ENCODE assay signal across 7 mouse cellular contexts in the genomic region with DNA sequence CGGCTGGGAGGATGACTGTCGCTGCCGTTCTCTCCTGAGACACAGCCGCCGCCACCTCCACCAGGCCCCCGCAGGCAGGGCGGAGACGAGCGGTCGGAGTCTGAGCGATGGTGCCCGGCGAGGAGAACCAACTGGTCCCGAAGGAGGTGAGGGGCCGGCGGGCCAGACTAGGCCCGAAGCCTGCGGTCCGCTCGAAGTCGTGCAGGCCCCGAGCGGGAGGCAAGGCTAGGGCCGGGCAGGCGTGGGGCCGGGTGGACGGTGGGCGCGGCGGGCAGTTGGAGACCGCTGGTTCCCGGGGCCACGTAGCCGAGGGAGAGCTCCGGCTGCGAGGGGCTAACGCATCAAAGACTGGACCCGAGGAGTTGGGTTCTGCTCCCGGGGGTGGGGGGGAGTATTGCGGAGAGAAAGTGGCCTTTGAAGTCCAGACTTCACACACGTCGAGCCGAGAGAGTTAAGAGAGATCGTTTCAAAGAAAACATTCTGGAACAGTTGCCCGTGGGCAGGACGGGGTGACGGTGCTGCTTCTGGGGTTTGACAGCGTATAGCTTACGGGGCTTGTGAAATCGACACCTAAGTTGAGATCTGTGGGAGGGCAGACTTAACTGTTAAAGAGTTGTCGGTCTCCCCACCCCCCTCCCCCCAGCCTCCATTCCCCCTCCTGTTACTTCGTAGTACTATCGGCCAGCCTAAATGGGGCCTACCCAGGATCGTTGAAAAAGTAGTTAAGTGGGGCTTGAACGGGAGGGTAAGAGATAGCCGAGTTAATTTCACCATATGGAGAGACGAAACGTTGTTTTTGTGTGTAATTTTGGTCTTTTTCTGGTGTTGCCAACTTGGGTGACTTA. TPM values are rescaled to one million over a fixed set of nuclear protein-coding genes. Genes with fewer than 3 reads are reported as not detected.
DNase-seq lines count a peak whose midpoint lies in the region; ATAC-seq and TF ChIP-seq lines count a peak whose summit lies in the region.

No protein-coding gene starts in this region.

- H3K4me1 ChIP-seq in lung, embryonic 14.5 days (ENCODE audit: insufficient read depth), result peaks cover 25% of the 10 kb centered on the region
- peaks cover 36% of the 10 kb centered on the region for H3K4me1 ChIP-seq in embryonic facial prominence, embryonic 13.5 days
- H3K4me1 ChIP-seq in hindbrain, embryonic 15.5 days (replicated peaks), result peaks cover 45% of the 10 kb centered on the region
- H3K4me1 ChIP-seq in stomach, embryonic 14.5 days (ENCODE audit: control insufficient read depth, insufficient read depth, low read length), result peaks cover 27% of the 10 kb centered on the region

- peak overlapping the region; percentile 98 for H3K27ac ChIP-seq in lung, embryonic 14.5 days (ENCODE audit: low read depth)
- peak overlapping the region; percentile 97 for H3K27ac ChIP-seq in embryonic facial prominence, embryonic 13.5 days
- peak overlapping the region; percentile 92 for H3K27ac ChIP-seq in hindbrain, embryonic 15.5 days (replicated peaks)
- H3K27ac ChIP-seq in stomach, embryonic 14.5 days (ENCODE audit: low read length), result peak overlapping the region; percentile 97

- H3K36me3 ChIP-seq in lung, embryonic 14.5 days (ENCODE audit: insufficient read depth), result peaks cover 5% of the 10 kb centered on the region; the same call in 1 of the 2 replicates
- no peaks in the 10 kb centered on the region for H3K36me3 ChIP-seq in embryonic facial prominence, embryonic 13.5 days
- H3K36me3 ChIP-seq in hindbrain, embryonic 15.5 days, result no peaks in the 10 kb centered on the region
- H3K36me3 ChIP-seq in stomach, embryonic 14.5 days (ENCODE audit: control insufficient read depth, insufficient read depth, low read length), result no peaks in the 10 kb centered on the region

- H3K9ac ChIP-seq in lung, embryonic 14.5 days, result peak overlapping the region; percentile 98
- peak overlapping the region; percentile 99 for H3K9ac ChIP-seq in embryonic facial prominence, embryonic 13.5 days
- peak overlapping the region; percentile 96 for H3K9ac ChIP-seq in hindbrain, embryonic 15.5 days
- peak overlapping the region; percentile 84 for H3K9ac ChIP-seq in stomach, embryonic 14.5 days (replicated peaks; ENCODE audit: low read depth, low read length)

- TF ChIP-seq CTCF in lung, embryonic 14.5 days (IDR thresholded peaks at IDR 0.05; ENCODE audit: low read depth), result no peak

- no peaks in the 10 kb centered on the region for H3K27me3 ChIP-seq in lung, embryonic 14.5 days (ENCODE audit: insufficient read depth, low read length)
- no peaks in the 10 kb centered on the region for H3K27me3 ChIP-seq in embryonic facial prominence, embryonic 13.5 days
- H3K27me3 ChIP-seq in hindbrain, embryonic 15.5 days, result no peaks in the 10 kb centered on the region
- no peaks in the 10 kb centered on the region for H3K27me3 ChIP-seq in stomach, embryonic 14.5 days (ENCODE audit: control insufficient read depth, insufficient read depth, low read length)

- peak; percentile 58 for DNase-seq in lung, embryonic 14.5 days
- DNase-seq in lung, postnatal 10 days, result no peak
- DNase-seq in NIH3T3 (ENCODE audit: low read depth), result peak; percentile 58
- DNase-seq in lung, postnatal 36 days, result peak; percentile 43

- peak overlapping the region; percentile 88 for H3K4me2 ChIP-seq in lung, embryonic 14.5 days
- H3K4me2 ChIP-seq in embryonic facial prominence, embryonic 13.5 days, result peak overlapping the region; percentile 76
- H3K4me2 ChIP-seq in hindbrain, embryonic 15.5 days, result peak overlapping the region; percentile 78
- peak overlapping the region; percentile 86 for H3K4me2 ChIP-seq in stomach, embryonic 14.5 days (replicated peaks; ENCODE audit: low read depth, low read length)

- peak; percentile 85 for ATAC-seq in lung, embryonic 14.5 days (ENCODE audit: insufficient read depth)
- ATAC-seq in embryonic facial prominence, embryonic 13.5 days (ENCODE audit: insufficient number of reproducible peaks, insufficient read depth, low FRiP score, low TSS enrichment, low read depth), result peak; percentile 73
- peak; percentile 81 for ATAC-seq in hindbrain, embryonic 15.5 days (ENCODE audit: low FRiP score, low read depth)
- peak; percentile 80 for ATAC-seq in stomach, embryonic 14.5 days (ENCODE audit: insufficient number of reproducible peaks, insufficient read depth, low FRiP score, low read depth)

- peak overlapping the region; percentile 94 for H3K4me3 ChIP-seq in lung, embryonic 14.5 days (ENCODE audit: low read depth, low read length)
- H3K4me3 ChIP-seq in embryonic facial prominence, embryonic 13.5 days, result peak overlapping the region; percentile 92
- peak overlapping the region; percentile 92 for H3K4me3 ChIP-seq in hindbrain, embryonic 15.5 days
- H3K4me3 ChIP-seq in stomach, embryonic 14.5 days (ENCODE audit: low read depth, low read length), result peak overlapping the region; percentile 64

- under 1% methylated on average over 58 of the region's 58 CpGs for WGBS in lung, embryonic 14.5 days
- under 1% methylated on average over 58 of the region's 58 CpGs for WGBS in embryonic facial prominence, embryonic 13.5 days
- WGBS in hindbrain, embryonic 15.5 days, result under 1% methylated on average over 58 of the region's 58 CpGs
- WGBS in stomach, embryonic 14.5 days, result under 1% methylated on average over 58 of the region's 58 CpGs

- no peaks in the 10 kb centered on the region for H3K9me3 ChIP-seq in lung, embryonic 14.5 days (ENCODE audit: low read depth, low read length)
- H3K9me3 ChIP-seq in embryonic facial prominence, embryonic 13.5 days, result no peaks in the 10 kb centered on the region
- H3K9me3 ChIP-seq in hindbrain, embryonic 15.5 days, result no peaks in the 10 kb centered on the region
- H3K9me3 ChIP-seq in stomach, embryonic 14.5 days (ENCODE audit: control insufficient read depth, low read depth, low read length), result no peaks in the 10 kb centered on the region

RNA-seq across cellular contexts. Expression of a gene that starts 0.5 kb away (rescaled TPM):
- 91.1 and 92.1 TPM in 2 replicates for polyA plus RNA-seq in lung, embryonic 14.5 days (2014; fragmentation: Nextera tagmentation; extraction: Ambion mirVana)
- polyA plus RNA-seq in embryonic facial prominence, embryonic 13.5 days (2015; fragmentation: Nextera tagmentation; extraction: Ambion mirVana), result 69.5 and 77.7 TPM in 2 replicates
- 63.7 and 65.4 TPM in 2 replicates for polyA plus RNA-seq in hindbrain, embryonic 15.5 days (2015; fragmentation: Nextera tagmentation; extraction: Ambion mirVana)
- polyA plus RNA-seq in stomach, embryonic 14.5 days (2014; fragmentation: Nextera tagmentation; extraction: Ambion mirVana), result 86.9 and 88.6 TPM in 2 replicates
